In the genomic region with DNA sequence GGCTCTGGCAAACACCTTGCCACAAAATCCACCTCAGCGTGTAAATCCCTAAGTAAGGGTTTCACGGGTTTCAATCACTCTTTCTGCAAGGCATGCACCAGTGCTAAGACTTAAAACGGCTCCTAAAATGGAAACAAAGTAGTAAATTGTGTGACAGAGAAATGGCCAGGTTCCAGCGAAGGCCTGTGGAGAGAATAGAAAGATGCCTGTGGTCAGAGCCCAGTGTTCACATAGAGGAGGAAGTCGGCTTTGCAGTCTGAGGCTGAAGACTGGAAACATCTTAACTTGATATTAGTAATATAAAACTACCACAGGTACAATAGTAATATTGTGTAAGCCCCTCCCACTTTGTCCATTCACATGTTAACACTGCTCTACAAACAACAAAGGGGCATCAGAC, we compare ENCODE assay signal across 25 mouse cellular contexts. TPM values are rescaled to one million over a fixed set of nuclear protein-coding genes. Genes with fewer than 3 reads are reported as not detected.
DNase-seq lines count a peak whose midpoint lies in the region; ATAC-seq and TF ChIP-seq lines count a peak whose summit lies in the region.
"Had no signal": no experiment of that assay in that cellular context is flagged by ENCODE, and none has a peak within 500 bp of the region (broad histone marks: within the 10 kb centered on the region; RNA-seq: fewer than 3 reads in every experiment).

No protein-coding gene starts in this region.

- ATAC-seq in embryonic facial prominence, embryonic 14.5 days (ENCODE audit: low read depth): no peak
- ATAC-seq in lung, embryonic 14.5 days (ENCODE audit: insufficient read depth): no peak
- no peak for ATAC-seq in lung, postnatal 0 days
- peak; percentile 57 for ATAC-seq in common myeloid progenitor, adult 5-6 weeks (replicated peaks; ENCODE audit: low read depth, poor library complexity, severe bottlenecking)
- ATAC-seq: forebrain, embryonic 15.5 days; hindbrain, embryonic 16.5 days; liver, embryonic 12.5 days; liver, postnatal 0 days had no signal

- H3K9me3 ChIP-seq in embryonic facial prominence, embryonic 14.5 days (ENCODE audit: control insufficient read depth, low read length): no peaks in the 10 kb centered on the region
- H3K9me3 ChIP-seq in embryonic facial prominence, embryonic 10.5 days: no peaks in the 10 kb centered on the region
- H3K9me3 ChIP-seq in lung, embryonic 14.5 days (ENCODE audit: low read depth, low read length): no peaks in the 10 kb centered on the region
- H3K9me3 ChIP-seq in lung, postnatal 0 days (ENCODE audit: low read length): no peaks in the 10 kb centered on the region
- H3K9me3 ChIP-seq: embryonic facial prominence, embryonic 12.5 days; forebrain, embryonic 10.5 days; forebrain, embryonic 15.5 days; liver, embryonic 12.5 days; midbrain, embryonic 12.5 days; neural tube, embryonic 13.5 days had no signal

- no peaks in the 10 kb centered on the region for H3K36me3 ChIP-seq in embryonic facial prominence, embryonic 14.5 days (ENCODE audit: control insufficient read depth, insufficient read depth, low read length)
- no peaks in the 10 kb centered on the region for H3K36me3 ChIP-seq in embryonic facial prominence, embryonic 10.5 days (replicated peaks)
- H3K36me3 ChIP-seq in lung, embryonic 14.5 days (ENCODE audit: insufficient read depth): no peaks in the 10 kb centered on the region
- no peaks in the 10 kb centered on the region for H3K36me3 ChIP-seq in lung, postnatal 0 days (ENCODE audit: insufficient read depth, low read length)
- H3K36me3 ChIP-seq: embryonic facial prominence, embryonic 12.5 days; forebrain, embryonic 10.5 days; forebrain, embryonic 15.5 days; liver, embryonic 12.5 days; midbrain, embryonic 12.5 days; neural tube, embryonic 13.5 days had no signal

- peak; percentile 42 for DNase-seq in embryonic facial prominence, embryonic 14.5 days (ENCODE audit: low spot score)
- DNase-seq in embryonic facial prominence, embryonic 10.5 days (ENCODE audit: low spot score): no peak
- peak; percentile 27 for DNase-seq in lung, embryonic 14.5 days
- no peak for DNase-seq in lung, postnatal 0 days (ENCODE audit: low spot score)
- no peak for DNase-seq in embryo, embryonic 10.5 days (ENCODE audit: low spot score)
- no peak for DNase-seq in right cerebral cortex, postnatal 14 days
- DNase-seq: adrenal gland, adult 8-10 months; cerebellum, adult 2 months; cerebellum, postnatal 14 days; gastrocnemius, postnatal 36 days; heart, postnatal 14 days; kidney, adult 18-20 months; layer of hippocampus, adult 9-11 months; liver, postnatal 0 days; lung, postnatal 10 days; thymus, postnatal 14 days had no signal

- no peak overlapping the region for H3K4me2 ChIP-seq in embryonic facial prominence, embryonic 14.5 days (ENCODE audit: low read depth, low read length)
- H3K4me2 ChIP-seq in lung, embryonic 14.5 days: no peak overlapping the region
- no peak overlapping the region for H3K4me2 ChIP-seq in lung, postnatal 0 days (replicated peaks; ENCODE audit: low read depth, low read length)
- H3K4me2 ChIP-seq: embryonic facial prominence, embryonic 12.5 days; forebrain, embryonic 15.5 days; liver, embryonic 12.5 days; midbrain, embryonic 12.5 days; neural tube, embryonic 13.5 days had no signal

- TF ChIP-seq EP300 in lung, postnatal 0 days (IDR thresholded peaks at IDR 0.05): no peak

- no peak overlapping the region for H3K4me3 ChIP-seq in embryonic facial prominence, embryonic 14.5 days (ENCODE audit: low read depth, low read length)
- H3K4me3 ChIP-seq in embryonic facial prominence, embryonic 10.5 days: no peak overlapping the region
- no peak overlapping the region for H3K4me3 ChIP-seq in lung, embryonic 14.5 days (ENCODE audit: low read depth, low read length)
- no peak overlapping the region for H3K4me3 ChIP-seq in lung, postnatal 0 days (ENCODE audit: low read depth, low read length)
- H3K4me3 ChIP-seq: embryonic facial prominence, embryonic 12.5 days; forebrain, embryonic 10.5 days; forebrain, embryonic 15.5 days; liver, embryonic 12.5 days; midbrain, embryonic 12.5 days; neural tube, embryonic 13.5 days had no signal

- H3K27ac ChIP-seq in embryonic facial prominence, embryonic 14.5 days (replicated peaks; ENCODE audit: low read depth, low read length): no peak overlapping the region
- H3K27ac ChIP-seq in embryonic facial prominence, embryonic 10.5 days (replicated peaks): no peak overlapping the region
- no peak overlapping the region for H3K27ac ChIP-seq in lung, embryonic 14.5 days (ENCODE audit: low read depth)
- no peak overlapping the region for H3K27ac ChIP-seq in lung, postnatal 0 days (ENCODE audit: low read length)
- H3K27ac ChIP-seq: embryonic facial prominence, embryonic 12.5 days; forebrain, embryonic 10.5 days; forebrain, embryonic 15.5 days; liver, embryonic 12.5 days; macrophage; midbrain, embryonic 12.5 days; neural tube, embryonic 13.5 days had no signal

- 60% methylated on average over 5 of the region's 5 CpGs for WGBS in embryonic facial prominence, embryonic 14.5 days
- WGBS in embryonic facial prominence, embryonic 10.5 days: 83% methylated on average over 5 of the region's 5 CpGs
- 75% methylated on average over 5 of the region's 5 CpGs for WGBS in lung, embryonic 14.5 days
- 72% methylated on average over 5 of the region's 5 CpGs for WGBS in lung, postnatal 0 days

- no peaks in the 10 kb centered on the region for H3K4me1 ChIP-seq in embryonic facial prominence, embryonic 14.5 days (ENCODE audit: control insufficient read depth, insufficient read depth, low read length)
- no peaks in the 10 kb centered on the region for H3K4me1 ChIP-seq in embryonic facial prominence, embryonic 10.5 days
- H3K4me1 ChIP-seq in lung, embryonic 14.5 days (ENCODE audit: insufficient read depth): no peaks in the 10 kb centered on the region
- H3K4me1 ChIP-seq in lung, postnatal 0 days (ENCODE audit: insufficient read depth, low read depth, low read length): no peaks in the 10 kb centered on the region
- H3K4me1 ChIP-seq: embryonic facial prominence, embryonic 12.5 days; forebrain, embryonic 10.5 days; forebrain, embryonic 15.5 days; liver, embryonic 12.5 days; midbrain, embryonic 12.5 days; neural tube, embryonic 13.5 days had no signal

- H3K9ac ChIP-seq in embryonic facial prominence, embryonic 14.5 days (ENCODE audit: low read depth, low read length): no peak overlapping the region
- H3K9ac ChIP-seq in lung, embryonic 14.5 days: no peak overlapping the region
- H3K9ac ChIP-seq in lung, postnatal 0 days (replicated peaks; ENCODE audit: low read depth): no peak overlapping the region
- H3K9ac ChIP-seq: embryonic facial prominence, embryonic 12.5 days; forebrain, embryonic 15.5 days; liver, embryonic 12.5 days; liver, postnatal 0 days; midbrain, embryonic 12.5 days; neural tube, embryonic 13.5 days had no signal

- TF ChIP-seq CTCF in lung, embryonic 14.5 days (IDR thresholded peaks at IDR 0.05; ENCODE audit: low read depth): no peak
- TF ChIP-seq CTCF in lung, postnatal 0 days (IDR thresholded peaks at IDR 0.05): no peak

- H3K27me3 ChIP-seq in embryonic facial prominence, embryonic 14.5 days (replicated peaks; ENCODE audit: control insufficient read depth, insufficient read depth, low read length): no peaks in the 10 kb centered on the region
- H3K27me3 ChIP-seq in embryonic facial prominence, embryonic 10.5 days (replicated peaks; ENCODE audit: low read depth, poor library complexity, severe bottlenecking): no peaks in the 10 kb centered on the region
- H3K27me3 ChIP-seq in lung, embryonic 14.5 days (ENCODE audit: insufficient read depth, low read length): no peaks in the 10 kb centered on the region
- no peaks in the 10 kb centered on the region for H3K27me3 ChIP-seq in lung, postnatal 0 days (replicated peaks; ENCODE audit: insufficient read depth, low read length)
- H3K27me3 ChIP-seq: embryonic facial prominence, embryonic 12.5 days; forebrain, embryonic 15.5 days; liver, embryonic 12.5 days; midbrain, embryonic 12.5 days; neural tube, embryonic 13.5 days had no signal

RNA-seq across cellular contexts. Expression of gene Intu, which starts 26.7 kb away (rescaled TPM):
- 3.8 and 4.0 TPM in 2 replicates for polyA plus RNA-seq in embryonic facial prominence, embryonic 14.5 days (2014; fragmentation: Nextera tagmentation; extraction: Ambion mirVana)
- 6.0 and 6.3 TPM in 2 replicates for polyA plus RNA-seq in embryonic facial prominence, embryonic 10.5 days (2016; fragmentation: Nextera tagmentation; extraction: Ambion mirVana)
- 3.7 and 4.1 TPM in 2 replicates for polyA plus RNA-seq in lung, embryonic 14.5 days (2014; fragmentation: Nextera tagmentation; extraction: Ambion mirVana)
- 1.1 and 1.8 TPM in 2 replicates for polyA plus RNA-seq in lung, postnatal 0 days (2015; fragmentation: Nextera tagmentation; extraction: Ambion mirVana)
- 2.4 and 2.5 TPM in 2 replicates for total RNA-seq in common myeloid progenitor, adult 5-6 weeks (2017)

Comparison
In these comparisons a context has a peak if more than half of its experiments do, and no peak if none do; other contexts are left out.
1. DNase-seq: peak in embryonic facial prominence, embryonic 14.5 days (single experiment) and lung, embryonic 14.5 days (single experiment); none in embryonic facial prominence, embryonic 10.5 days (single experiment), lung, postnatal 0 days (single experiment), embryo, embryonic 10.5 days (single experiment) and right cerebral cortex, postnatal 14 days (single experiment).